7 mouse cellular contexts compared by ENCODE assay signal in genomic region chr19:32466478-32466877, GRCm38 (mm10). TPM values are rescaled to one million over a fixed set of nuclear protein-coding genes. Genes with fewer than 3 reads are reported as not detected.
DNase-seq lines count a peak whose midpoint lies in the region; ATAC-seq and TF ChIP-seq lines count a peak whose summit lies in the region.

Gene Rpl9-ps6, minus strand, starts transcription at chr19:32466578.

- no peak within 1 kb of the TSS for H3K4me2 ChIP-seq in intestine, embryonic 16.5 days (ENCODE audit: low read depth, low read length)
- no peak within 1 kb of the TSS for H3K4me2 ChIP-seq in midbrain, embryonic 12.5 days (replicated peaks)

- DNase-seq in Patski (ENCODE audit: low read depth, low spot score): no peak
- no peak for DNase-seq in adrenal gland, postnatal 4 days (ENCODE audit: low spot score in 2 of 2)
- DNase-seq in gastrocnemius, postnatal 36 days: no peak
- DNase-seq in cerebellum, postnatal 25 days: no peak
- no peak for DNase-seq in MN1 (ENCODE audit: low spot score)

- H3K27me3 ChIP-seq in Patski: peaks cover 14% of the 10 kb centered on the region
- H3K27me3 ChIP-seq in intestine, embryonic 16.5 days (replicated peaks; ENCODE audit: control insufficient read depth, insufficient read depth, low read length): no peaks in the 10 kb centered on the region
- no peaks in the 10 kb centered on the region for H3K27me3 ChIP-seq in midbrain, embryonic 12.5 days

- no peak within 1 kb of the TSS for H3K4me3 ChIP-seq in intestine, embryonic 16.5 days (ENCODE audit: low read length)
- no peak within 1 kb of the TSS for H3K4me3 ChIP-seq in midbrain, embryonic 12.5 days

- POLR2A ChIA-PET in Patski (lab: Charles Lee): no interaction called here

- intact Hi-C loops in gastrocnemius, postnatal 36 days (cut with DNase I): no loop called here

- H3K9me3 ChIP-seq in intestine, embryonic 16.5 days (ENCODE audit: control insufficient read depth, low read length): no peaks in the 10 kb centered on the region
- no peaks in the 10 kb centered on the region for H3K9me3 ChIP-seq in midbrain, embryonic 12.5 days

- CTCF ChIA-PET in Patski (lab: Charles Lee): no interaction called here

- H3K9ac ChIP-seq in intestine, embryonic 16.5 days (ENCODE audit: low read depth, low read length): no peak within 1 kb of the TSS
- H3K9ac ChIP-seq in midbrain, embryonic 12.5 days (replicated peaks): no peak within 1 kb of the TSS

- in situ Hi-C loops in Patski (cut with MboI; ENCODE audit: low pct_unique_long_range_greater_than_20kb): no loop called here

- no peaks in the 10 kb centered on the region for H3K4me1 ChIP-seq in intestine, embryonic 16.5 days (ENCODE audit: control insufficient read depth, insufficient read depth, low read length)
- H3K4me1 ChIP-seq in midbrain, embryonic 12.5 days: no peaks in the 10 kb centered on the region

- TF ChIP-seq CTCF in Patski (IDR thresholded peaks at IDR 0.05): no peak

- no peak for ATAC-seq in Patski
- ATAC-seq in intestine, embryonic 16.5 days: no peak
- no peak for ATAC-seq in midbrain, embryonic 12.5 days (ENCODE audit: low FRiP score, low read depth)

- WGBS in intestine, embryonic 16.5 days: 85% methylated on average over 5 of the region's 6 CpGs
- WGBS in midbrain, embryonic 12.5 days: 92% methylated on average over 6 of the region's 6 CpGs

- H3K36me3 ChIP-seq in intestine, embryonic 16.5 days (ENCODE audit: control insufficient read depth, insufficient read depth, low read length): no peaks in the 10 kb centered on the region
- no peaks in the 10 kb centered on the region for H3K36me3 ChIP-seq in midbrain, embryonic 12.5 days

- H3K27ac ChIP-seq in intestine, embryonic 16.5 days (ENCODE audit: low read length): no peak within 1 kb of the TSS
- H3K27ac ChIP-seq in midbrain, embryonic 12.5 days (replicated peaks): no peak within 1 kb of the TSS

RNA-seq across cellular contexts. Expression of gene Rpl9-ps6, which starts in this region (rescaled TPM):
- 38.9 TPM for polyA plus RNA-seq in Patski (2021)
- 100 to 1,000 TPM; 205 to 207 TPM for total RNA-seq in adrenal gland, postnatal 4 days (2021)
- 10 to 100 TPM; 25.7 to 26.5 TPM for total RNA-seq in gastrocnemius, postnatal 36 days (2021)
- 79.6 and 82.0 TPM in 2 replicates for polyA plus RNA-seq in intestine, embryonic 16.5 days (2015; fragmentation: Nextera tagmentation; extraction: Ambion mirVana)
- 70.5 and 72.3 TPM in 2 replicates for polyA plus RNA-seq in midbrain, embryonic 12.5 days (2016; fragmentation: Nextera tagmentation; extraction: Ambion mirVana)

Comparison
In these comparisons a context has a peak if more than half of its experiments do, and no peak if none do; other contexts are left out.
1. RNA of gene Rpl9-ps6 (total RNA-seq): 205 to 207 TPM in adrenal gland, postnatal 4 days; 25.7 to 26.5 TPM in gastrocnemius, postnatal 36 days; every median in the first group is over 4 times any median in the second.